Mouse (Mus musculus) pancreas, adult 10 weeks (tissue): ENCODE measurements around the gene Nat8. TPM values are rescaled to one million over a fixed set of nuclear protein-coding genes. Genes with fewer than 3 reads are reported as not detected.

Source experiments
- polyA plus RNA-seq: library from polyadenylated mRNA; stranded (reverse); fragments of 350-450 nt; fragmentation: Illumina TruSeq; extraction: RNeasy Lipid Tissue Mini Kit (QIAGEN cat#74804); gene quantifications from one replicate; pipeline ENCODE4 v1.2.3, GENCODE M21; 2015; ENCODE audit warnings: low read depth, low replicate concordance; ENCODE audit not compliant: insufficient read depth

Nat8 gene
- polyA plus RNA-seq, result 18.7 TPM

GRCm38 (mm10) chr6:85831796-85832321, at the start of gene Nat8:
Nat8 (minus strand) TSS chr6:85832082.

GRCm38 (mm10) chr6:85869006-85869405, 37.1 kb upstream of the Nat8 start, which contains the start of gene Nat8f2:
Nat8f2 (minus strand) TSS chr6:85869158.

GRCm38 (mm10) chr6:85820837-85821236, 11.0 kb downstream of the Nat8 start, which contains the start of the genes Nat8f6 and Nat8f5:
Nat8f6 (minus strand) TSS chr6:85820954.
Nat8f5 (minus strand) TSS chr6:85820972.

Other genes starting within 250 kb of the Nat8 start
- gene Alms1, start 244.6 kb downstream of the Nat8 start, polyA plus RNA-seq, result 0.61 TPM
- not detected for gene Nat8f7, start 118.9 kb downstream of the Nat8 start, polyA plus RNA-seq
- 0.57 TPM for gene Nat8f3, start 66.3 kb downstream of the Nat8 start, polyA plus RNA-seq
- gene Nat8f6, start 11.1 kb downstream of the Nat8 start, polyA plus RNA-seq, result 1.5 TPM
- gene Nat8f5, start 11.1 kb downstream of the Nat8 start, polyA plus RNA-seq, result not detected
- gene Nat8f2, start 37.1 kb upstream of the Nat8 start, polyA plus RNA-seq, result 0.31 TPM
- gene Nat8f4, start 72.8 kb upstream of the Nat8 start, polyA plus RNA-seq, result 3.1 TPM
- 10.5 TPM for gene Tprkb, start 79.8 kb upstream of the Nat8 start, polyA plus RNA-seq
- 28.5 TPM for gene Nat8f1, start 83.6 kb upstream of the Nat8 start, polyA plus RNA-seq
- 21.0 TPM for gene Dusp11, start 129.6 kb upstream of the Nat8 start, polyA plus RNA-seq
- gene Figla, start 184.1 kb upstream of the Nat8 start, polyA plus RNA-seq, result not detected
- 0.13 TPM for gene Add2, start 196.6 kb upstream of the Nat8 start, polyA plus RNA-seq